Mouse (Mus musculus): Measurements from ENCODE around the gene Lpar5. TPM values are rescaled to one million over a fixed set of nuclear protein-coding genes. Genes with fewer than 3 reads are reported as not detected.

Lpar5 gene
- total RNA-seq (2023), result 17.4 TPM

DNA sequence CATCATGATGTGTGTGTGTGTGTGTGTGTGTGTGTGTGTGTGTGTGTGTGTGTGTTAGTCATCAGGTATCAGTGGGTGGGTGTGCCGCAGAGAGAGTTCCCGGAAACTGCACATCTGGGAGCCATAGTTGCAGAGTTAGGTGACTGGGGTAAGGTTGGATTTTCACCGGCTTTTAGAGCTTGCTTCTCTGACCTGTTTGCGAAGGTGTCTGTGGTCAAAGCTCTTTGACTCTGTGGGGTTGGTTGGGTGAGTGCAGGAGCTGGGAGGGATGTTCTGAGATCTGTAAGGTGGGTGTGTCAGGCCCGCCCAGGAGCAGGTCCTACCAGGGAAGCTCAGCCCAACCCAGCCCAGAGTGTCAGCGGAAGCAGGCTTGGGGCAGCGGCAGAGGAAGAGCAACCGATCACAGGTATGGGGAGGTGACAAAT, at the start of gene Lpar5:
TSS of gene Lpar5 (plus strand) at position 350 of the 425 bp plus-strand sequence.

DNA sequence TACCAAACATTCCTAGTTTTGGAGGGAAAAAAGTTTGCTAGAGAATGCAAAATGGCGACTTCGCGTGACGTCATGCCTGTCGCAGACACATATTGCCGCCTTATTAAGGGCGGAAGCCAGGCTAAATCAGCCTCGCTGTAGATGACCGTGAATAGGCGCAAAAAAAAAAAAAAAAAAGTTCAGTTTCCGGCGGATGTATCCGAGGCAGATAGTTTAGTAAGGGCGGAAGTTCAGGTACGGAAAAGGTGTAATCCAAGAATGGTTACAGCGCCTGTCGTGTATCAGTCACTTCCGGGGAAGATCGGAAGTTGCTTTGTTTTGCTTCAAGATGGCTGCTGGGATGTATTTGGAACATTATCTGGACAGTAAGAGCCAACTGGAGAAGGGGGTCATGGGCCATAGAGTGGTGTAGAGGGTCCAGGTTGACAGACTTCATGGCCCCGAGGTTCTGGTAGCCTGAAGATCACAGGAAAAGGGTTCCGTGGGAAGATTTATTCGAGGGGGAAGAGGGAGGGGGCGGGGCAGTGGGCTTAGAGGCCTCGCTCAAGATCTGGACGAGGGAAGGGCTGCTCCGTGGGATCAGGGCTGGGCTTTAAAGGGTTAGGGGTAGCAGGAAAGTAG, 28.1 kb upstream of the Lpar5 start, which contains the start of gene Ing4:
TSS of gene Ing4 (plus strand) at position 228 of the 621 bp plus-strand sequence.

DNA sequence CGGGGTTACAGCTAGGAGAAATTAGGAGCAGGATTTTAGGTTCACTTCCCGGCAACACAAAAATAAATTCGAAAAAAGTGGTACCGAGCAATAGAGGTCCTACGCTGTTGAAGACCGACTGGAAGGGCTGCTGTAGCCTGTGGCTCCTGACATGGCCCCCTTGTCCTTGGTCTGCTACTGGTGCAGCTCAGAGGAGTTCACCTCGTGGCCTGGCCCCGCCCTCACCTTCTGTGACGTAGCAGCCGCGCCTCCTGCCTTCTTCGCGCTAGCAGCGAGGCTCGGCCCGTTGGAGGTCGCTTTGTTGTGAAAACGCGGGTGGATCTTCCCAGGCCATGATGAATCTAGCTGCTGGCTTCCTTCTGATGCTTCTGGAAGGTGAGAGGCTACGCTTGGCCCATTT, 18.0 kb upstream of the Lpar5 start, which contains the start of gene Acrbp:
TSS of gene Acrbp (plus strand) at position 12 of the 400 bp plus-strand sequence.

DNA sequence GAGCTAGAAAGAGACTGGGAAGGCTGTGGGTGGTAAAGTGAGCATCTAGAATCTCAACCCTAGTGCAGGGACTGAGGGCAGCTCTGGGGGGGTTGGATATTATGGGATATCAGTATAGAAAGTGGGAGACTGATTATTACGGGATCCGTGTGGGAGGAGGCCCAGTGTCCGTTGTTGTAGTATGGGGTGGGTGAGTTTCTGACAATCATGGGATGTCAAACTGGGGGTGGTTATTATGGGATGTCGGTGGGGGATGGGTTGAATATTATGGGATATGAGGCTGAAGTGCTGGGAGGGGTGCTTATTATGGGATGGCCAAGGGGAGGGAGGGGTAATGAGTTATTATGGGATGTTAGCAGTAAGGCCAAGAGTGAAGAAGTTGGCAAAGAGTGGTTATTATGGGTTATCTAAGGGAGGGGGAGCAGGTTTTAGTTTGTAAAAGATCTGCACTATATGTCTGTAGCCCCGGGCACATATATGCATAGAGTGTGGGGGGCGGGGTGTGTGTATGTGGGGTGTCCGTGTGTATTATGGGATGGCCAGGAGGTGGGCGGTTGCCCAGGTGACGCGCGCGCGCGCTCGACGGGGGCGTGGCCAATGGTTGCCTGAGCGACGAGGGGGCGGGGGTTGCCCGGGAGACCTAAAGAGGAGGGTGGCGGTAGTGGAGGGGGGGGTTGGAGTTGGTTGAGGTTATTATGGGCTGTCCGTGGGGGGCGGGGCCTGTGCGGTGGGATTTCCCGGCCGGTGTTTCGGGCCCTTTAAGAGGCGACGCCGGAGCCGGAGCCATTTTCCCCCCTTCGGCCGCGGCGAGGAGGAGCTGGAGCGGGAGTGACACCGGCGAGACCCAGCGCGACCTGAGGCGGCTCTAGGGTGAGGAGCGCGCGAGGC, 27.9 kb downstream of the Lpar5 start, which contains the start of gene Chd4:
TSS of gene Chd4 (plus strand) at position 591 of the 888 bp plus-strand sequence.

DNA sequence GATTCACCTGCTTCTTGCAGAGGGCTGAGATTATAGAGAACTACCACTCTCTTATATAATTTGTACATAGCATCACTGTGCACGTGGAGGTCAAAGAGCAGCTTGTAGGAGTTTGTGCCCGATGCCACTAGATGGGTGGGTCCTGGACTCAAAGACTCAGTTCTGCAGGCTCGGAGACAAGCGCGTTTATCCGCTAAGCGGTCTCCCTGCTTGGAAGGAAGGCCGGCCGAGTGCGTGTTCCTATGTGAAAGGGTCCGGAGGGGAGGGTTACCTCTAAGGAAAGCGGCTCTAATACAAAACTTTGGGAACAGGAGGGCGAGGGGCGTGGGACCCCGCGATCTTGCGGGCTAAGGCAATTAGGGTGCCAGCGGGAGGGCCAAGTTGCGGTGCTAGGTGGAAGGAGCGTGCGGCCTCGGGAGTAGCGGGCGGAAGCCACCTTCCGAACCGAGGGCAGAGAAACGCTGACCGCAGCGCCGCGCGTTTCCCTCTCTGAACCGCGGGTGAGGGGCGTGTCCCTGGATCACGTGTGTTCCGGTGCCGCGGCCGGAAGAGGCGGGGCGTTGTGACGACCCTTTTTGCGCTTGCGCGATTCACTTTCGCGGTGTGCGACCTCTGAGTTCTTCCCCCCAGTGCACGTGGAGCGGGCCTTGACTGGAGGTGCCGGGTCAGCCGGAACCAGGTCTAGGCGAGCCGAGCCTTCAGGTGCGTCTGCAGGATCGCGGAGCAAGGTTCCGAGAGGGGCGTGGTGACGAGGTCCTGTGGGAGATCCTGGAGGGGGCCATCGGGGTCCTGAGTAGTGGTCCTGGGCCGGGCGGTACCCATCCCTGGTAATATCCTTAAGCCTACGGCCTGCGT, 63.8 kb downstream of the Lpar5 start, which contains the start of gene Nop2:
TSS of gene Nop2 (plus strand) at position 608 of the 855 bp plus-strand sequence.

Other genes with a start within 250 kb of the Lpar5 start
- 79.3 TPM for gene Usp5, start 238.4 kb upstream of the Lpar5 start, total RNA-seq (2023)
- 2.0 TPM for gene Cdca3, start 238.4 kb upstream of the Lpar5 start, total RNA-seq (2023)
- gene Gnb3, start 227.6 kb upstream of the Lpar5 start, total RNA-seq (2023), result not detected
- gene P3h3, start 210.2 kb upstream of the Lpar5 start, total RNA-seq (2023), result not detected
- not detected for gene Gpr162, start 203.9 kb upstream of the Lpar5 start, total RNA-seq (2023)
- gene Cd4, start 179.7 kb upstream of the Lpar5 start, total RNA-seq (2023), result 9.1 TPM
- 0.83 TPM for gene Lag3, start 156.2 kb upstream of the Lpar5 start, total RNA-seq (2023)
- 25.0 TPM for gene Ptms, start 147.8 kb upstream of the Lpar5 start, total RNA-seq (2023)
- gene Mlf2, start 136.5 kb upstream of the Lpar5 start, total RNA-seq (2023), result 77.4 TPM
- gene Cops7a, start 102.4 kb upstream of the Lpar5 start, total RNA-seq (2023), result 33.3 TPM
- gene Pianp, start 71.2 kb upstream of the Lpar5 start, total RNA-seq (2023), result 0.21 TPM
- gene Zfp384, start 58.8 kb upstream of the Lpar5 start, total RNA-seq (2023), result 68.9 TPM
- 83.2 TPM for gene Ing4, start 28.2 kb upstream of the Lpar5 start, total RNA-seq (2023)
- 15.9 TPM for gene Acrbp, start 18.2 kb upstream of the Lpar5 start, total RNA-seq (2023)
- 272 TPM for gene Chd4, start 28.1 kb downstream of the Lpar5 start, total RNA-seq (2023)
- 43.1 TPM for gene Nop2, start 64.0 kb downstream of the Lpar5 start, total RNA-seq (2023)
- 29.9 TPM for gene Iffo1, start 77.3 kb downstream of the Lpar5 start, total RNA-seq (2023)
- gene Gapdh, start 98.5 kb downstream of the Lpar5 start, total RNA-seq (2023), result 391 TPM
- 42.1 TPM for gene Ncapd2, start 123.8 kb downstream of the Lpar5 start, total RNA-seq (2023)
- 27.5 TPM for gene Mrpl51, start 123.9 kb downstream of the Lpar5 start, total RNA-seq (2023)
- 93.5 TPM for gene Vamp1, start 147.6 kb downstream of the Lpar5 start, total RNA-seq (2023)
- gene Tapbpl, start 163.9 kb downstream of the Lpar5 start, total RNA-seq (2023), result 51.6 TPM
- gene Cd27, start 169.1 kb downstream of the Lpar5 start, total RNA-seq (2023), result 218 TPM
- not detected for gene Tuba3a, start 218.1 kb downstream of the Lpar5 start, total RNA-seq (2023)
- 1.4 TPM for gene Ltbr, start 246.0 kb downstream of the Lpar5 start, total RNA-seq (2023)

Measured in CD8-positive naive resting alpha-beta T cell, adult 57 days (primary cell).